Mouse (Mus musculus): ENCODE data around the gene Spag5. TPM values are rescaled to one million over a fixed set of nuclear protein-coding genes. Genes with fewer than 3 reads are reported as not detected.

Spag5 gene
- polyA plus RNA-seq, 1 experiment from 2014 or later: 41.7 TPM

- H3K4me1 ChIP-seq (ENCODE audit: insufficient read depth, low read length): peaks cover 28% of the 10 kb centered on the region
- peak overlapping the region; percentile 54 for H3K27ac ChIP-seq (ENCODE audit: low read length)
- no peaks in the 10 kb centered on the region for H3K36me3 ChIP-seq (ENCODE audit: insufficient read depth, low read length)
- 41% methylated on average over 13 of the region's 13 CpGs for WGBS
- ATAC-seq (ENCODE audit: low FRiP score, low TSS enrichment): 0 out of 2 replicates have a peak, but pooled peaks have one; percentile 20
- no peak overlapping the region for H3K4me2 ChIP-seq (replicated peaks; ENCODE audit: low read depth, low read length)
- no peak overlapping the region for H3K4me3 ChIP-seq (ENCODE audit: low read length)
- H3K9me3 ChIP-seq (ENCODE audit: low read length): no peaks in the 10 kb centered on the region
- no peak overlapping the region for H3K9ac ChIP-seq (replicated peaks; ENCODE audit: low read length)
- H3K27me3 ChIP-seq (ENCODE audit: insufficient read depth, low read length): no peaks in the 10 kb centered on the region
These were observed 62.1 kb downstream of the Spag5 start for GRCm38 (mm10) chr11:78363309-78364007.

DNA sequence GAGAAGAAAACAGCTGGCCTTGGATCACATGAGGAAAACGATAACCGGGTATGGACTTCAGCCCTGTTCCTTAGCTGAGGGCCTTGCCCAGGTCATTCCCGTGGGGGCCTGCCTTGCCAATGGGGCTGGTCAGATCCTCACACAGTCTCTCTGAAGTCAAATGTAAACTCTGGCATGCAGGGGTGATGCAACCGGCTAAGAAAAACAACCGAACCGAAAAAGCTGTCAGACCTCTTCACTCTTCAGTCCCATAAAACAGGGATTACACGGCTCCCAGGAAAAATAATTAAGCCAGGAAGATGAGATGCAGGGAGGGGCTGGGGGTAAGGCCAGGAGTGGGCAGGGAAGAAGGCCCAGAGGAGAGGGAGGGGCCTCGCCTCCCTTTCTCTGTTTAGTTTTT is 62.8 kb downstream of the Spag5 start:
- Histone ChIP-seq H3K27ac (ENCODE audit: low read length) (peak overlapping the region; percentile 54), H3K4me3 (ENCODE audit: low read length) (no peak overlapping the region), H3K4me2 (replicated peaks; ENCODE audit: low read depth, low read length) (no peak overlapping the region), H3K9me3 (ENCODE audit: low read length) (no peaks in the 10 kb centered on the region), H3K27me3 (ENCODE audit: insufficient read depth, low read length) (no peaks in the 10 kb centered on the region), H3K9ac (replicated peaks; ENCODE audit: low read length) (no peak overlapping the region; the same call in 1 of the 2 replicates), H3K4me1 (ENCODE audit: insufficient read depth, low read length) (peaks cover 28% of the 10 kb centered on the region), H3K36me3 (ENCODE audit: insufficient read depth, low read length) (no peaks in the 10 kb centered on the region)
- 0 out of 2 replicates have a peak, but pooled peaks have one; percentile 50 for ATAC-seq (ENCODE audit: low FRiP score, low TSS enrichment)
- 11% methylated on average over 8 of the region's 8 CpGs for WGBS

DNA sequence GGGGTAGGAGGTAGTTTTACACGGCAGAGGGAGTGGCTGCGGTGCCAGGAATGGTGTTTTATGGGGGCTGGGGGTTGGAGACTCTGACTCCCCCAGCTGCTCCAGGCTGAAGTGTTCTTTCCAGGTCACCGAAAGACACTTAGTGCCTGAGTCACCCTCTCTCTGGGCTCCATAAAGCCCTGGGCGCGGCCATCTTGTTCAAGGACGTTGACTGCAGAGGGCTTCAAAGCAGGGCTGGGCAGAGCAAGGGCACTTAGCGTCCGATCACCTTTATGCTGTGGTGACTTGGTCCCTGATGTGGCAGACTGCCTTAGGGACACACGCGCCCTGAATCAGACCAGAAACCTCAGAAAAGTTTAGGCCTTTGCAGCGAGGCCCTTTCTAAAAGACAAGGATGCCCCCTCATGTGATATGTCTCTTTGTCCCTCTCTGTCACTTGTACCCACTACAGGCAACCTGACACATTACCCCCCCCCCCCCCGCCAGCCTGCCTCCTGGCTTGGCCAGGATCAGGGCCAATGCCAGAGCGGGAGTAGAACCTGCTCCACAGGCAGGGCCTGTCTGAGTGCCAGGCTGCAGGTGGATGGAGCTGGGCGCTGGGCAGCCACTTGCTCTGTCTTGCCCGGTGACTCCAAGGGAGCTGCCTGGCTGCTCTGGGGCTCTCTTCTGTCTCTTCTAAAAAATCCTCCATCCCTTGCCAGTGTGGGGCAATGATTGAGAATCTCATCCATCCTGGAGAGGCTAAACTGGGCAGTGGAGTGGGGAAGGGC is 66.3 kb downstream of the Spag5 start:
- no peak for ATAC-seq (ENCODE audit: low FRiP score, low TSS enrichment)
- Histone ChIP-seq H3K27me3 (ENCODE audit: insufficient read depth, low read length) (no peaks in the 10 kb centered on the region), H3K4me2 (replicated peaks; ENCODE audit: low read depth, low read length) (no peak overlapping the region), H3K4me1 (ENCODE audit: insufficient read depth, low read length) (peaks cover 29% of the 10 kb centered on the region), H3K36me3 (ENCODE audit: insufficient read depth, low read length) (no peaks in the 10 kb centered on the region), H3K9ac (replicated peaks; ENCODE audit: low read length) (no peak overlapping the region), H3K27ac (ENCODE audit: low read length) (no peak overlapping the region), H3K9me3 (ENCODE audit: low read length) (no peaks in the 10 kb centered on the region), H3K4me3 (ENCODE audit: low read length) (no peak overlapping the region)
- WGBS: 73% methylated on average over 14 of the region's 15 CpGs

- peaks cover 28% of the 10 kb centered on the region for H3K4me1 ChIP-seq (ENCODE audit: insufficient read depth, low read length)
- no peak overlapping the region for H3K4me3 ChIP-seq (ENCODE audit: low read length)
- no peaks in the 10 kb centered on the region for H3K36me3 ChIP-seq (ENCODE audit: insufficient read depth, low read length)
- H3K9ac ChIP-seq (replicated peaks; ENCODE audit: low read length): no peak overlapping the region
- no peaks in the 10 kb centered on the region for H3K27me3 ChIP-seq (ENCODE audit: insufficient read depth, low read length)
- WGBS: 50% methylated on average over 1 of the region's 1 CpGs
- H3K9me3 ChIP-seq (ENCODE audit: low read length): no peaks in the 10 kb centered on the region
- no peak overlapping the region for H3K27ac ChIP-seq (ENCODE audit: low read length)
- H3K4me2 ChIP-seq (replicated peaks; ENCODE audit: low read depth, low read length): no peak overlapping the region
- no peak for ATAC-seq (ENCODE audit: low FRiP score, low TSS enrichment)
These were observed 69.1 kb downstream of the Spag5 start for GRCm38 (mm10) chr11:78370389-78370788.

- Histone ChIP-seq H3K4me3 (ENCODE audit: low read length) (no peak overlapping the region), H3K27me3 (ENCODE audit: insufficient read depth, low read length) (no peaks in the 10 kb centered on the region), H3K9ac (replicated peaks; ENCODE audit: low read length) (no peak overlapping the region), H3K36me3 (ENCODE audit: insufficient read depth, low read length) (no peaks in the 10 kb centered on the region), H3K4me2 (replicated peaks; ENCODE audit: low read depth, low read length) (no peak overlapping the region), H3K4me1 (ENCODE audit: insufficient read depth, low read length) (peaks cover 39% of the 10 kb centered on the region), H3K27ac (ENCODE audit: low read length) (no peak overlapping the region), H3K9me3 (ENCODE audit: low read length) (no peaks in the 10 kb centered on the region)
- 90% methylated on average over 11 of the region's 11 CpGs for WGBS
- ATAC-seq (ENCODE audit: low FRiP score, low TSS enrichment): no peak
These were observed 70.4 kb downstream of the Spag5 start for GRCm38 (mm10) chr11:78371711-78372110.

Other genes starting within 250 kb of the Spag5 start
- 41.0 and 41.6 TPM in 2 replicates for gene Eral1, start 221.1 kb upstream of the Spag5 start, polyA plus RNA-seq (2015; fragmentation: Nextera tagmentation; extraction: Ambion mirVana)
- gene Fam222b, start 206.9 kb upstream of the Spag5 start, polyA plus RNA-seq (2015; fragmentation: Nextera tagmentation; extraction: Ambion mirVana): 14.8 and 19.3 TPM in 2 replicates
- 108 and 110 TPM in 2 replicates for gene Traf4, start 135.9 kb upstream of the Spag5 start, polyA plus RNA-seq (2015; fragmentation: Nextera tagmentation; extraction: Ambion mirVana)
- gene Nek8, start 124.9 kb upstream of the Spag5 start, polyA plus RNA-seq (2015; fragmentation: Nextera tagmentation; extraction: Ambion mirVana): 27.9 and 29.1 TPM in 2 replicates
- 35.1 and 36.1 TPM in 2 replicates for gene Tlcd1, start 124.8 kb upstream of the Spag5 start, polyA plus RNA-seq (2015; fragmentation: Nextera tagmentation; extraction: Ambion mirVana)
- 1,090 and 1,147 TPM in 2 replicates for gene Rpl23a, start 117.9 kb upstream of the Spag5 start, polyA plus RNA-seq (2015; fragmentation: Nextera tagmentation; extraction: Ambion mirVana)
- gene Rab34, start 113.1 kb upstream of the Spag5 start, polyA plus RNA-seq (2015; fragmentation: Nextera tagmentation; extraction: Ambion mirVana): 128 and 130 TPM in 2 replicates
- 4.5 and 4.8 TPM in 2 replicates for gene Proca1, start 108.1 kb upstream of the Spag5 start, polyA plus RNA-seq (2015; fragmentation: Nextera tagmentation; extraction: Ambion mirVana)
- gene Sdf2, start 55.8 kb upstream of the Spag5 start, polyA plus RNA-seq (2015; fragmentation: Nextera tagmentation; extraction: Ambion mirVana): 93.8 and 101 TPM in 2 replicates
- 31.5 and 33.5 TPM in 2 replicates for gene Supt6, start 55.5 kb upstream of the Spag5 start, polyA plus RNA-seq (2015; fragmentation: Nextera tagmentation; extraction: Ambion mirVana)
- gene 2610507B11Rik, start 39.8 kb upstream of the Spag5 start, polyA plus RNA-seq (2015; fragmentation: Nextera tagmentation; extraction: Ambion mirVana): 69.8 and 78.7 TPM in 2 replicates
- 0.30 and 0.33 TPM in 2 replicates for gene BC030499, start 10.7 kb upstream of the Spag5 start, polyA plus RNA-seq (2015; fragmentation: Nextera tagmentation; extraction: Ambion mirVana)
- 8.3 and 10.2 TPM in 2 replicates for gene Aldoc, start 21.4 kb downstream of the Spag5 start, polyA plus RNA-seq (2015; fragmentation: Nextera tagmentation; extraction: Ambion mirVana)
- gene Pigs, start 26.9 kb downstream of the Spag5 start, polyA plus RNA-seq (2015; fragmentation: Nextera tagmentation; extraction: Ambion mirVana): 97.0 and 100 TPM in 2 replicates
- 39.4 and 42.3 TPM in 2 replicates for gene Unc119, start 42.0 kb downstream of the Spag5 start, polyA plus RNA-seq (2015; fragmentation: Nextera tagmentation; extraction: Ambion mirVana)
- gene Foxn1, start 85.0 kb downstream of the Spag5 start, polyA plus RNA-seq (2015; fragmentation: Nextera tagmentation; extraction: Ambion mirVana): 0.05 TPM in 1 of 2 replicates, not detected in the other
- 2.2 and 2.4 TPM in 2 replicates for gene Slc13a2, start 120.7 kb downstream of the Spag5 start, polyA plus RNA-seq (2015; fragmentation: Nextera tagmentation; extraction: Ambion mirVana)
- 24.7 and 24.9 TPM in 2 replicates for gene Slc46a1, start 164.2 kb downstream of the Spag5 start, polyA plus RNA-seq (2015; fragmentation: Nextera tagmentation; extraction: Ambion mirVana)
- gene Sarm1, start 196.2 kb downstream of the Spag5 start, polyA plus RNA-seq (2015; fragmentation: Nextera tagmentation; extraction: Ambion mirVana): 1.2 and 1.8 TPM in 2 replicates
- 2.4 and 2.9 TPM in 2 replicates for gene Vtn, start 197.6 kb downstream of the Spag5 start, polyA plus RNA-seq (2015; fragmentation: Nextera tagmentation; extraction: Ambion mirVana)
- gene Sebox, start 201.9 kb downstream of the Spag5 start, polyA plus RNA-seq (2015; fragmentation: Nextera tagmentation; extraction: Ambion mirVana): not detected in 2 replicates
- 56.9 and 58.8 TPM in 2 replicates for gene Tmem199, start 210.6 kb downstream of the Spag5 start, polyA plus RNA-seq (2015; fragmentation: Nextera tagmentation; extraction: Ambion mirVana)
- 188 and 192 TPM in 2 replicates for gene Poldip2, start 210.7 kb downstream of the Spag5 start, polyA plus RNA-seq (2015; fragmentation: Nextera tagmentation; extraction: Ambion mirVana)
- gene Tnfaip1, start 234.8 kb downstream of the Spag5 start, polyA plus RNA-seq (2015; fragmentation: Nextera tagmentation; extraction: Ambion mirVana): 95.1 and 100 TPM in 2 replicates
- 125 and 130 TPM in 2 replicates for gene Ift20, start 234.8 kb downstream of the Spag5 start, polyA plus RNA-seq (2015; fragmentation: Nextera tagmentation; extraction: Ambion mirVana)
- gene Tmem97, start 249.2 kb downstream of the Spag5 start, polyA plus RNA-seq (2015; fragmentation: Nextera tagmentation; extraction: Ambion mirVana): 70.7 and 75.1 TPM in 2 replicates

Data from kidney, embryonic 16.5 days (tissue).